In the genomic region with DNA sequence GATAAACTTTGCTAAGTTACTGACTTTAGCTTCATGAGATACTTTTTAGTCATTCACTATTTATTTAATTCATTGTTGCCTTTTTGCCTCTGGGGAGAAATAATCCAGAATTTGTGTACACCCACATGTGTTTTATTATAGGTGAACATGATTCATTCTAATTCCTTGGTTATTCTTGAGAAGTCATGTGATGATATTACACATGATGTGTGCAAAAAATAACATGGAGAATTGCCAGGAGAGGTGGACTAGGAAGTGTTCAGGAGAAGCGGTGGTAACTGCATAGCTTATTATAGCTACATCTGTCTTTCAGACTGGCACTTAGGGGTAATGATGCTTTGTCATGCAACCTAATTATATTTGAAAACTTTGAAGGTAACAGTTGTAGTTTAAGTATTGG, we compare ENCODE assay signal across 24 mouse cellular contexts. TPM values are rescaled to one million over a fixed set of nuclear protein-coding genes. Genes with fewer than 3 reads are reported as not detected.
"Had no signal": no experiment of that assay in that cellular context is flagged by ENCODE, and none has a peak within 500 bp of the region (broad histone marks: within the 10 kb centered on the region; RNA-seq: fewer than 3 reads in every experiment).

No protein-coding gene starts in this region.

- H3K9me3 ChIP-seq: heart, embryonic 10.5 days; heart, embryonic 12.5 days; hindbrain, embryonic 10.5 days; hindbrain, embryonic 12.5 days; intestine, embryonic 15.5 days; limb, embryonic 13.5 days; limb, embryonic 15.5 days; liver, embryonic 12.5 days had no signal

- DNase-seq: gastrocnemius, postnatal 14 days; gastrocnemius, postnatal 36 days; heart, adult 18-20 months; heart, postnatal 10 days; heart, postnatal 4 days; kidney, adult 11 months; kidney, adult 8-10 months; kidney, postnatal 10 days; kidney, postnatal 25 days; layer of hippocampus, adult 9-11 months; layer of hippocampus, postnatal 36 days; left cerebral cortex, postnatal 4 days had no signal

- H3K4me3 ChIP-seq: heart, embryonic 12.5 days; hindbrain, embryonic 10.5 days; hindbrain, embryonic 12.5 days; intestine, embryonic 15.5 days; limb, embryonic 13.5 days; limb, embryonic 15.5 days; liver, embryonic 12.5 days had no signal

- ATAC-seq: hindbrain, embryonic 16.5 days; inflammation-experienced regulatory T-cells, adult 6 months; intestine, embryonic 15.5 days; liver, embryonic 12.5 days had no signal

- H3K4me2 ChIP-seq: hindbrain, embryonic 12.5 days; intestine, embryonic 15.5 days; limb, embryonic 13.5 days; limb, embryonic 15.5 days; liver, embryonic 12.5 days had no signal

- H3K9ac ChIP-seq: heart, embryonic 12.5 days; hindbrain, embryonic 12.5 days; hindbrain, embryonic 14.5 days; intestine, embryonic 15.5 days; limb, embryonic 13.5 days; limb, embryonic 15.5 days; liver, embryonic 12.5 days; liver, embryonic 14.5 days had no signal

- H3K27ac ChIP-seq: hindbrain, embryonic 10.5 days; hindbrain, embryonic 12.5 days; hindbrain, embryonic 14.5 days; intestine, embryonic 15.5 days; limb, embryonic 13.5 days; limb, embryonic 15.5 days; liver, embryonic 12.5 days; liver, embryonic 14.5 days had no signal

- H3K4me1 ChIP-seq: intestine, embryonic 15.5 days had no signal

- H3K36me3 ChIP-seq: heart, embryonic 12.5 days; hindbrain, embryonic 12.5 days; intestine, embryonic 15.5 days; limb, embryonic 13.5 days; limb, embryonic 15.5 days; liver, embryonic 12.5 days had no signal

- H3K27me3 ChIP-seq: heart, embryonic 12.5 days; hindbrain, embryonic 12.5 days; intestine, embryonic 15.5 days; limb, embryonic 13.5 days; limb, embryonic 15.5 days had no signal

RNA-seq across cellular contexts. Expression of a gene that starts 2.2 kb away (rescaled TPM):
- polyA plus RNA-seq: inflammation-experienced regulatory T-cells, adult 6 months had no signal
